Comparison of ENCODE assay signal across 15 mouse cellular contexts in genomic region chr1:165089556-165089955, GRCm38 (mm10).
"Had no signal": no experiment of that assay in that cellular context is flagged by ENCODE, and none has a peak within 500 bp of the region (broad histone marks: within the 10 kb centered on the region; RNA-seq: fewer than 3 reads in every experiment).

No protein-coding gene starts in this region.

- H3K4me1 ChIP-seq: lung, embryonic 15.5 days had no signal

- H3K9me3 ChIP-seq: limb, embryonic 10.5 days; liver, embryonic 13.5 days; lung, embryonic 15.5 days; neural tube, embryonic 12.5 days had no signal

- H3K4me2 ChIP-seq: liver, embryonic 13.5 days; lung, embryonic 15.5 days; midbrain, embryonic 11.5 days; midbrain, embryonic 15.5 days; neural tube, embryonic 12.5 days had no signal

- H3K4me3 ChIP-seq: left cerebral cortex, adult 2 months; limb, embryonic 10.5 days; liver, embryonic 13.5 days; lung, embryonic 15.5 days; megakaryocyte, embryonic 14.5 days; midbrain, embryonic 15.5 days; neural tube, embryonic 12.5 days had no signal

- H3K27ac ChIP-seq: left cerebral cortex, adult 2 months; limb, embryonic 10.5 days; liver, embryonic 13.5 days; lung, embryonic 15.5 days; macrophage; midbrain, embryonic 15.5 days; neural tube, embryonic 12.5 days; stomach, postnatal 0 days had no signal

- ATAC-seq: liver, postnatal 0 days; midbrain, embryonic 15.5 days had no signal

- H3K9ac ChIP-seq: liver, embryonic 13.5 days; liver, postnatal 0 days; lung, embryonic 15.5 days; midbrain, embryonic 15.5 days; neural tube, embryonic 12.5 days had no signal

- H3K36me3 ChIP-seq: limb, embryonic 10.5 days; liver, embryonic 13.5 days; lung, embryonic 15.5 days; midbrain, embryonic 15.5 days; neural tube, embryonic 12.5 days had no signal

- DNase-seq: kidney, postnatal 14 days; liver, embryonic 13.5 days; liver, postnatal 0 days; lung, postnatal 14 days; thymus, adult 2 months; thymus, postnatal 25 days had no signal

- H3K27me3 ChIP-seq: lung, embryonic 15.5 days; midbrain, embryonic 15.5 days; neural tube, embryonic 12.5 days had no signal
